Comparison of ENCODE assay signal across 11 mouse cellular contexts in the genomic region with DNA sequence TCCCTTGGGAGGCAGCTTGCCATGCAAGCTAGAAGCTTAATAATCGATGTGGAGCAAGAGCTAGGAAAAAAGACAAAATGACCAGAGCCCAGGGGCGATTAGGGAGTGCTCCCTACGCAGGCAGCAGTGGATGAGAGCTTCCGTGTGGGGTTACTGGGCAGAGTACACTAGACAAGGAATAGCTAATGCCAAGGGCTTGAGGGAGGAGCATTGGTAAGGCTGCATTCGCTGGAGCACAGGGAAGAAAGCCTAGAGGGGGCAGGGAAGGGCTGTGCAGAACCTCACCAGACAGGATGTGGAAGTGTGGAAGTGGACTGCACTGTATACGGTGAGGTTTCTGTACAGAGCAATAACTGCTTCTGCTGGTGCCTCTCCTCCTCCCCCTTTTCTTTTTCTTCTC. TPM values are rescaled to one million over a fixed set of nuclear protein-coding genes. Genes with fewer than 3 reads are reported as not detected.
DNase-seq lines count a peak whose midpoint lies in the region; ATAC-seq lines count a peak whose summit lies in the region.
"Had no signal": no experiment of that assay in that cellular context is flagged by ENCODE, and none has a peak within 500 bp of the region (broad histone marks: within the 10 kb centered on the region; RNA-seq: fewer than 3 reads in every experiment).

No protein-coding gene starts in this region.

- no peak overlapping the region for H3K27ac ChIP-seq in heart, embryonic 16.5 days (ENCODE audit: low read length)
- no peak overlapping the region for H3K27ac ChIP-seq in limb, embryonic 10.5 days
- H3K27ac ChIP-seq in stomach, embryonic 15.5 days = no peak overlapping the region
- H3K27ac ChIP-seq: macrophage had no signal

- DNase-seq in heart, postnatal 36 days = no peak
- peak; percentile 27 for DNase-seq in testis, postnatal 10 days (ENCODE audit: low spot score)
- no peak for DNase-seq in testis, postnatal 14 days (ENCODE audit: low spot score)
- DNase-seq in limb, embryonic 10.5 days (ENCODE audit: low spot score) = peak; percentile 23
- DNase-seq in embryo, embryonic 11 days = no peak
- DNase-seq: adrenal gland, adult 2 months; thymus, postnatal 25 days had no signal

- H3K4me2 ChIP-seq in heart, embryonic 16.5 days (ENCODE audit: low read depth, low read length) = no peak overlapping the region
- no peak overlapping the region for H3K4me2 ChIP-seq in stomach, embryonic 15.5 days

- 0 out of 2 replicates have a peak, but pooled peaks have one; percentile 12 for ATAC-seq in heart, embryonic 16.5 days (replicated peaks; ENCODE audit: extremely low read depth, insufficient read depth, low FRiP score)
- 0 out of 2 replicates have a peak, but pooled peaks have one; percentile 19 for ATAC-seq in stomach, embryonic 15.5 days (ENCODE audit: insufficient read depth, low FRiP score, low read depth)
- no peak for ATAC-seq in erythroblast, adult 5-6 weeks (replicated peaks; ENCODE audit: low FRiP score, poor library complexity, severe bottlenecking)

- H3K27me3 ChIP-seq in heart, embryonic 16.5 days (ENCODE audit: control insufficient read depth, insufficient read depth, low read length) = no peaks in the 10 kb centered on the region
- H3K27me3 ChIP-seq in limb, embryonic 10.5 days (ENCODE audit: low read depth, poor library complexity, severe bottlenecking) = no peaks in the 10 kb centered on the region
- H3K27me3 ChIP-seq in stomach, embryonic 15.5 days (replicated peaks) = no peaks in the 10 kb centered on the region

- intact Hi-C loops in heart, postnatal 36 days (cut with DNase I) = no loop called here

- H3K4me3 ChIP-seq in heart, embryonic 16.5 days (ENCODE audit: low read length) = no peak overlapping the region
- no peak overlapping the region for H3K4me3 ChIP-seq in limb, embryonic 10.5 days
- H3K4me3 ChIP-seq in stomach, embryonic 15.5 days (replicated peaks) = no peak overlapping the region

- H3K9ac ChIP-seq in heart, embryonic 16.5 days (ENCODE audit: low read length) = no peak overlapping the region
- H3K9ac ChIP-seq in stomach, embryonic 15.5 days = no peak overlapping the region

- peaks cover 8% of the 10 kb centered on the region; the same call in 1 of the 2 replicates for H3K4me1 ChIP-seq in heart, embryonic 16.5 days (ENCODE audit: control insufficient read depth, insufficient read depth, low read length)
- H3K4me1 ChIP-seq in limb, embryonic 10.5 days = peaks cover 10% of the 10 kb centered on the region
- H3K4me1 ChIP-seq in stomach, embryonic 15.5 days = no peaks in the 10 kb centered on the region

- no peaks in the 10 kb centered on the region for H3K36me3 ChIP-seq in heart, embryonic 16.5 days (ENCODE audit: control insufficient read depth, insufficient read depth)
- H3K36me3 ChIP-seq in limb, embryonic 10.5 days = 0 out of 2 replicates have a peak, but pooled peaks cover under 1% of the 10 kb centered on the region
- H3K36me3 ChIP-seq in stomach, embryonic 15.5 days = 0 out of 2 replicates have a peak, but pooled peaks cover 3% of the 10 kb centered on the region

- 56% methylated on average over 6 of the region's 6 CpGs for WGBS in heart, embryonic 16.5 days
- 65% methylated on average over 6 of the region's 6 CpGs for WGBS in limb, embryonic 10.5 days
- 57% methylated on average over 6 of the region's 6 CpGs for WGBS in stomach, embryonic 15.5 days

- no peaks in the 10 kb centered on the region for H3K9me3 ChIP-seq in heart, embryonic 16.5 days (replicated peaks; ENCODE audit: control insufficient read depth, low read length)
- H3K9me3 ChIP-seq in limb, embryonic 10.5 days (replicated peaks) = no peaks in the 10 kb centered on the region
- H3K9me3 ChIP-seq in stomach, embryonic 15.5 days = no peaks in the 10 kb centered on the region

RNA-seq across cellular contexts. Expression of gene Sirpa, which starts 32.3 kb away (rescaled TPM):
- polyA plus RNA-seq in heart, embryonic 16.5 days (2015; fragmentation: Nextera tagmentation; extraction: Ambion mirVana) = 14.7 and 15.8 TPM in 2 replicates
- 10 to 100 TPM; 27.0 to 32.2 TPM for total RNA-seq in heart, postnatal 36 days (2021)
- polyA plus RNA-seq in limb, embryonic 10.5 days (2016; fragmentation: Nextera tagmentation; extraction: Ambion mirVana) = 10.6 and 11.5 TPM in 2 replicates
- polyA plus RNA-seq in stomach, embryonic 15.5 days (2015; fragmentation: Nextera tagmentation; extraction: Ambion mirVana) = 25.0 and 30.8 TPM in 2 replicates
- total RNA-seq in erythroblast, adult 5-6 weeks (2015; ENCODE audit: low replicate concordance) = 46.3 and 59.8 TPM in 2 replicates
- 45.0 and 60.8 TPM in 2 replicates for total RNA-seq in erythroblast, adult 5-6 weeks (2017; ENCODE audit: low replicate concordance)

Comparison
In these comparisons a context has a peak if more than half of its experiments do, and no peak if none do; other contexts are left out.
1. DNase-seq: peak in testis, postnatal 10 days (single experiment) and limb, embryonic 10.5 days (single experiment); none in heart, postnatal 36 days (0 of 2), testis, postnatal 14 days (single experiment) and embryo, embryonic 11 days (single experiment).